Mouse (Mus musculus) small intestine, adult 2 months (tissue): Measurements from ENCODE around the gene Rph3al.

Experiments
- CTCF ChIP-seq: fragments of 200-500 bp; IDR thresholded peaks from 2 replicates; pipeline ENCODE4 v1.5.1; 2012; ENCODE audit warnings: low read depth, mild to moderate bottlenecking, control low read depth, inconsistent platforms, low read length, moderate library complexity, mixed read lengths; ENCODE audit not compliant: insufficient replicate concordance, insufficient read length; ENCODE audit errors: extremely low read depth
- POLR2A ChIP-seq: fragments of 200-500 bp; IDR thresholded peaks from 2 replicates; pipeline ENCODE4 v1.6.1; 2012; ENCODE audit warnings: low read depth, mild to moderate bottlenecking, control low read depth, inconsistent platforms, low read length, moderate library complexity

DNA sequence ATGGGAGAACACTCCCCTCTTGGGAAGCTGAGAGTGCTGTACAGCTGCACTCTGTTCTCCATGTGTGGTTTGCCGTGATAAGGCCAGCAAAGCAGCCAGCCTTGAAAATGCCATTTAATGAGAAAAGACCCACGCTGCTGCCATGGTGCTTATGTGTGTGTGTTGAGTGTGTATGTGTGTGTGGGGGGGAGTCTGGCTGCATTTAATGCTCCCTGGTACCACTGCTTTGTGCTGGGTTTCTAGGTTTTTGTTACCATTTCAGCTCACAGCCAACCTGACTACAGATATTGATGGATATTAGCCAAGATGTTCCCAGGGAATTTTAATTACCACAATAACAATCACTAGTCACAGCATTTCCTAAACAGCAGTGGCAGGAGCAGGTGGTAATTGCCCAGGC is 79.3 kb downstream of the Rph3al start:
- TF ChIP-seq POLR2A = no peak
- no peak for TF ChIP-seq CTCF
